Mouse (Mus musculus) lung, postnatal 0 days (tissue): ENCODE results near the gene 1500015O10Rik.

Experiments used
- CTCF ChIP-seq: IDR thresholded peaks from 2 replicates; pipeline ENCODE4 v1.5.1; 2016; ENCODE audit warnings: antibody characterized with exemption, mild to moderate bottlenecking
- EP300 ChIP-seq: IDR thresholded peaks from 2 replicates; pipeline ENCODE4 v1.6.1; 2016; ENCODE audit warnings: antibody characterized with exemption, mild to moderate bottlenecking, control low read depth

DNA sequence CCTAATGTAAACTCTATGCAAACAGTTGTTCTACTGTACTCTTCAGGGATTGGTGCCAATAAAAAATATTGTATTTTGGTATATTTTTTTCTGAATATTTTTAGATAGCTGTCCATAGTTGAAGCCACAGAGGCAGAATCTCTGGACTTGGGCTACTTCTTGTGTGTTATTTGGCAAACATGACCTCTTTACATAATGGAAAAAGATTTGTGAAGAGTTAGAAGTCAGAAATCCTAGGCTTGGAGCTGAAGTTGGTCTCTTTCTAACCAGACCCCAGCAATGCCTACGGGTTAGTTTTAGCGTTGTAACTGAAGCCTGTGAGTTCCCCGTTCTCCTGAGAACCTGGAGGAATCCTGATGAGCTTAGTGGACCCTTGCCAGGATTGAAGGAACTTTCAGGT lies 36.3 kb upstream of the 1500015O10Rik start:
- TF ChIP-seq CTCF: no peak
- no peak for TF ChIP-seq EP300
